Mouse (Mus musculus) lung, adult 2 months (tissue): ENCODE data around the gene Pcp2.

Experiments used
- CTCF ChIP-seq: fragments of 200-500 bp; IDR thresholded peaks from 2 replicates; pipeline ENCODE4 v1.5.1; 2011; ENCODE audit warnings: mild to moderate bottlenecking, low read length, control low read depth; ENCODE audit not compliant: insufficient read depth
- POLR2A ChIP-seq: fragments of 200-500 bp; IDR thresholded peaks from 2 replicates; pipeline ENCODE4 v1.6.1; 2011; ENCODE audit warnings: low read depth, mild to moderate bottlenecking, control low read depth, low read length, borderline replicate concordance; ENCODE audit errors: extremely low read depth

DNA sequence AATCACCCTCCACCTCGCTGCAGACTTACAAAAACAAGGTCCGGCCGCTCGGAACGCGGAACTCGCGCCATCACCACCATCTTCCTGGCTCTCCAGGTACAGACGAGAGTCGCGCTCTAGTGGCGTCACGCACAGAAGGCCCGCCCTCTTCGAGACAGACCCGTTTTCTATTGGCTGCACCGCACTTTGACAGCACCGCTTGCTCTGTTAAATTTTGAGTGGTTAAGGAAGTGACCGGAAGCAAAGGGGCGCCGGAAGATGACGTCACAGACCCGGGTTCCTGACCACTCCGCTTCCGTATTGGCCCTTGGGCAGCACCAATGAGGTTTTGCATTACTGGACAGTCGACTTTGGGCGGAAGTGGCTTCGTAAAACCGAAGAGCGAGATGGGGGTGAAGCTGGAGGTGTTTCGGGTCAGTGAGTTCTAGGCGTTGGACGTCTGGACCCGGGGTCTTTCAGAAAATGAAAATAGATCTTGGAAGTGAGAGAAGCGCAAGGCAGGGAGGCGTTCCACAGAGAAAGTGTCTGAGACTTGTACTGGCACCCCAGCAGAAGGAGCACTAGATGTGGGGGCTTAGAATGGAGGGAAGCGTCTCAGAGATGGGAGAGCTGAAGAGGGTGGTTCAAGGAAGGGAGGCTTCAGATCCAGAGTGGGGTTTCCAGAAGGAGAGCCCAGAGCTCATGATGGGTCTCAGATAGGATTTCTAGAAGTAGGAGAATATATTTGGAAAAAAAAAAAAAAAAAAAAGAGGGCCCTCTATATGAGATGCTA, 4.0 kb downstream of the Pcp2 start, which contains the start of the genes Xab2 and Pet100:
- no peak for TF ChIP-seq CTCF
- TF ChIP-seq POLR2A = peak; percentile 90; the same call in 1 of the 2 replicates
